Mouse (Mus musculus) layer of hippocampus, adult 8-10 months (tissue): ENCODE measurements at regions not wholly inside any gene's neighbourhood (a gene's known extent, or its start where the extent isn't known, plus 50 kb on each side); places are given as distances from the start of the nearest gene placed in this dataset.
"Not testable (repeated sequence)": the region's sequence is repeated elsewhere in the genome, so short reads cannot be mapped to it uniquely, and the experiment has no call there.

Source experiments
- DNase-seq, 2 experiments: peaks; one replicate each; pipeline ENCODE4 v3.0.0; 2022; ENCODE audit warnings: low spot score in 2 of 2

DNA sequence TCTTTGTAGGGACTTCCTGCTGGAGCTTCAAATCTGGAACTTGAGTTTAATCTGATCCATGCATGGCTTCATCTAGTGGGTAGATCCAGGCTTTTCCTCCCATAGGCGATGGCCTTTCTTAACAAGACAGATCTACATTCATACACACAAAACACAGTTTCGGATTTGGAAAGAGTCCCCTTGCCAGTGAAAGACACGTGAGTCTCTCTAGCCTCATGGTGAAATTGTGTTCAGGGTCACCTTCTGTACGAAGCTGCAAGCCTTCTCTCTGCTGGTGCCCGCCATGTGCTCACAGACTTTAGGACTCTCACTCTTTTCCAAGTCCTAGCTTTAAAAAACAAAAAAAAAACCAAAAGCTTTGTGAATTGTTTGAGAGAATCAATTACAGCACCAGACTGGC is 51.4 kb upstream of the Dlx2 start:
- no peak for DNase-seq

DNA sequence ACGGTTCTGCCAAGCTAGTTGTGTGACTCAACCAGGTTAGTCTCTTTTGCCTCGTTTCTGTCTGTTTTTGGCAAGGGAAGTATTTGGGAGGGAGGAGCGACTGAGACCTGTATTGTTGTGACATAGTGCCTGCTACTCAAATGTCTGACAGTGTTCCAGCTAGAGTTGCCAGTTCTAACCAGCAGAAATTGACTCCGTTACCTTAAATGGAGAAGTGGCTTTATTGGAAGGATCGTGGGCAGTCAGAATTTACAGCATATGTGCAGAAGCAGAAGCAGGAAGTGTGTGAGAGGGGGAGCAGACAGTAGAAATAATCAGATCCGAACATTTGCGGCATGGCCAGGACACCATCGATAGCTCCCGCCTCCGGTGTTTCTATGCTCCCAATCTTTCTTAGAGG is 51.8 kb upstream of the Dlx2 start:
- peak; percentile 26 to 45 for DNase-seq

DNA sequence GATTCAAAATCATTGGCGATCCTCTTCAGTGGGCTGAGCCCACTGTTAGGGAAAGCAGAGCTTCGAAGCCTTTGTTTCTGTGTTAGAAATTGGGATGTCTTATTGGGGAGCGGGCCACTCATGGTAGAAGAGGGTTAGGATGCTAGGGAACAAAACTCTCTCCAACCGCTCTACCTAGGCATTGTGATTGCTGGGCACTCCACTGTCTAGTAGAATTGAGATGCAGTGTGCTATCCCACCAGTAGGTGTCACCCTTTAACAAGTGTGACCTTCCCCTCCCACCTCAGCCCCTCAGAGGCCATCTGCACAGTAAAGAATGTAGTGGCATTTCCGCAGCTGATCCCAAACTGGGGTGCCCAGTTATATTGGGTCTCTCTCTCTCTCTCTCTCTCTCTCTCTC is 52.2 kb upstream of the Dlx2 start:
- peak; percentile 63 to 84 for DNase-seq

DNA sequence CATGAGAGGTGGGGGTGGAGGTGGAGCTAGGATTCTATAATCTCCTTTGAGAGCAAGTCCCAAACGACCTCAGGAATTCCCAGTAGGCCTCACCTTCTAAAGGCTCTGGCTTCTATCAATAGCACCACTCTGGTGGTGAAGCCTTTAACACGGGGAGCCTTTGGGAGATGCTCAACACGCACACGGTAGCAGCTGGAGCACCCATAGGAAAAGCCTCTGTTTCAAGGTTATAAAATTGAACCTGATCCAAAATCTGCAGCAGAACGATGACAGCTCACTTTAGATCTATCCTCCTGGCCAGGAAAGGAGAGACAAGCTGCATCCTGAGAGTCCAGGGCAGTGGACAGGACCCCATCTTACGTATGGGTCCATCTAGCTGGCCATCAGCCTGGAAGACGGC is 53.7 kb upstream of the Dlx2 start:
- no peak for DNase-seq

DNA sequence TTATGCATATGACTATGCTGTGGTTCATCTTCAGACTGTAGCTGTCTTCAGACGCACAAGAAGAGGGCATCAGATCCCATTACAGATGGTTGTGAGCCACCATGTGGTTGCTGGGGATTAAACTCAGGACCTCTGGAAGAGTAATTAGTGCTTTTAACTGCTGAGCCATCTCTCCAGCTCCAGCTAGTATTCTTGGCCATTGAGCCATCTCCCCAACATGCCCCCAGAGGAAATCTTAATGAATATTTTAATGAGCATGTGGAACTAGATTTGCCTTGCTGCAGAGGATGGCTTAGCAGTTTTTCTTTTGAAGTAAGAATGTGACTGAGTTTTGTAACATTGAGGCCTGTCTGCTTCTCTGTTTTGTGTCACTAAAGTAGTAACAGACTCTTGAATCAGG is 54.4 kb upstream of the Dlx2 start:
- no peak for DNase-seq

DNA sequence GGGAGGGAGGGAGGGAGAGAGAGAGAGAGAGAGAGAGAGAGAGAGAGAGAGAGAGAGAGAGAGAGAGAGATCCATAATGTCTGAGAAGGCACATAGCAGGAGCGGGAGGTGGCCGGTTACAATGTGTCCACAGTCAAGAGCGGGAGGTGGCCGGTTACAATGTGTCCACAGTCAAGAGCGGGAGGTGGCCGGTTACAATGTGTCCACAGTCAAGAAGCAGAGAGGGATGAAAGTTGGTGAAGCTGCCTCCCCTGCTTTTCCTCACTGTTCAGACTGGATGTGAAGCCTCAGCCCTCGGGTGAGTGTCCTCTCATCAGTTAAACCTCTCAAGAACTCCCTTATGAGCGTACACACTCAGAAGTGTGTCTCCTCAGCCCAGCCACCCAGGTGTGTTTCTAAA is 57.2 kb upstream of the Dlx2 start:
- not testable (repeated sequence) for DNase-seq

DNA sequence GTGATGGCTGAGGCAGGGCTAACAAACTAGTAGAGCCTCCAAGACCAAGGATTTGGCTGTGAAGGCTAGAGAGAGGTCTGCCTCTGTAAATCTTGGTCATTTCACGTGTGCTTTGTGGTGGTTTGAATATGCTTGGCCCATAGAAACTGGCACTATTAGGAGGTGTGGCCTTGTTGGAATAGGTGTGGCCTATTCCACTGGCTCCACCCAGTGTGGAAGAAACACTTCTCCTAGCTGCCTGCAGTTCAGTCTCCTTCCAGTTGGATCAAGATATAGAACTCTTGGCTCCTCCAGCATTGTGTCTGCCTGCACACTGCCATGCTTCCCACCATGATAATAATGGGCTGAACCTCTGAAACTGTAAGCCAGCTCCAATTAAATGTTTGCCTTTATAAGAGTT is 59.1 kb upstream of the Dlx2 start:
- no peak for DNase-seq

DNA sequence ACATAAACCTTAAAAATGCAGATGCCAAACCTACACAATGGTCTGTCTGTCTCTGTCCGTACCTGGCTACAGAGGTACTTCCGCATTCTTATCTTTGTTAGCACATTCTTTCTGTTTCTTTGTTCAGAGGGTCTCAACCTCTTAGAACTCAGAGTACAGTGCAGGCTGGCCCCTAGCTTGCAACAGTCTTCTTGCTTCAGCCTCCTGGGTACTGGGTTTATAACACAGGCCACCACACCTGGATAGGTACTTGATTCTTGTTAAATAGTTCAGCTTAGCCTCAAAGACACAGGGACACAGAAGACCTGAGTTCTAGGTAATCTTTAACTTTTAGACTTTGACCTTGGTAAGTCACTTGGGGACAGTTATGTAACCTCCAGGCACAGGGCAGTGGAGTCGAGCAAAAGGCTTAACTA is 60.5 kb upstream of the Dlx2 start:
- no peak for DNase-seq

DNA sequence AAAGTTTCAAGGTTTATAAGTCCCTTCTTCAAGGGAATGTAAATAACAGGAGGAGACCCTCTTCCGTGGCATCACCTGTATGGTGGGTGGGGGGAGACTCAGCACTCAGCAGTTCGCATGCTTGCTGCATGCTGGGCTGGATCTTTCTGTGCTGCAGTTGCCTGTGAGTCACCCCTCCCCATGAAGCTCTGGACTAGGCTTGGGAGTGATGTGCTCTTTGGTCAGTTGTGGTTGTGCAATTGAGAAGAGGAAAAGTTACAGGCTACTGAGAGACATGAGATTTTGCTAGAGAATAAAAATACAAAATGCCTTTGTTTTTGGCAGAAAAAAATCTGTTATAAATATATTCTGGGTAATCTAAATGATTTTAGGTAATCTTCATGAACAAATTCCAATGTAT is 66.7 kb upstream of the Dlx2 start:
- DNase-seq: no peak

DNA sequence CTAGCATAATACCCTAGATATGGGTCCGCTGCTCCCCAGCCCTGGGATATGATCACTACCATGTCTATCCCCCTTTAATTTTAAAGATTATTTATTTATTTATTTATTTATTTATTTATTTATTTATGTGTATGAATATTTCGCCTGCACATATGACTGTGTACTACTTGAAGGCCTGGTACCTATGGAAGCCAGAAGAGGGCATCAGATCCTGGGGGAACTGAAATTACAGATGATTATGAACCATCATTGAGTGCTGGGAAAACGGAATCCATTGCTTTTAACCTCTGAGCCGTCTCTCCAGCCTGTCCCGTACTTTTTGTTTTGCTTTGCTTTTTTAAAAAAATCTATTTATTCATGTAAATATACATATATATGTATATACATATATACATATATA is 70.0 kb upstream of the Dlx2 start:
- no peak for DNase-seq

DNA sequence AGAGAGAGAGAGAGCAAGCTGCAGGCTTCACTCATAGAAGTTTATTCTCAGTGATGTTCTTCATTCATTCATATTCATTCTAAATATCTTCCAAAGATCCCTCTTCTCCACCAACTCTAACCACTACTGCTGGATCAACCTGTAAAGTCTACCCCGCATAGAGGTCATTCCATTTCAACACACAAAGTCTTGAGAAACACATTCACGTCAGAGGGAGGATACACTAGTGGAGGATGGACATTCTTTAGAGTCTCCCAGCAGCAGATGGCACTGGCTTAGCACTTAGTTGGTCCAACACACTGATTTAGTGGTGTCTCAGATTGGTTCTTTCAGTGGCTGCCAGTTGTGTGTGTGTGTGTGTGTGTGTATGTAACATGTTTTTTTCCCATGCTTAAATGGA is 74.9 kb upstream of the Dlx2 start:
- no peak for DNase-seq

DNA sequence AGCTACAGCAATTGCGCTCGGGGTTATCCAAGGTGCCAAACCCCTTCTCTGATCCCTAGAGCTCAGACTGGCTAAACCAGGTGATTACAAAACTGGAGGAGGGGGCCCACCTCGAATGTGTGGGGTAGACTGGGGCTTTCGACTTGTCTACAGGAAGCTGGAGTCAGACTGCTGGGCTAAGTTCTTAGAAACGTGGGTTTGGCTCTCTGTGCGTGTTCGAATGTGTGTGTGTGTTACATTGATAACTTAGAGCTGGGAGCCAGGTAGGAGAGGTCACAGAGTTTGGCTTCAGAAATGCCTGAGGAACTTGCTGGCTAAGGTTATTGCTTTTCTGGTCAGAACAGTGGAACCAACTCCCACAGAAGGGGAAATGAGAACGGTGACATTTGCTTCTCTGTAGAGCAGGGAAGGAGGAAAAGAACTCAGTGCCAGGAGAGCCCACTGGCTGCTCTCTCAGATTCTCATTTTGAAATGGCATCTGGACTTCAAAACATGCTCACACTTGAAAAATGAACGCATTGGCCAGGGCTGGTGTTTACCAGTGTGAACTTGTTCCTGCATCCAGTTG is 76.1 kb upstream of the Dlx2 start:
- no peak for DNase-seq

DNA sequence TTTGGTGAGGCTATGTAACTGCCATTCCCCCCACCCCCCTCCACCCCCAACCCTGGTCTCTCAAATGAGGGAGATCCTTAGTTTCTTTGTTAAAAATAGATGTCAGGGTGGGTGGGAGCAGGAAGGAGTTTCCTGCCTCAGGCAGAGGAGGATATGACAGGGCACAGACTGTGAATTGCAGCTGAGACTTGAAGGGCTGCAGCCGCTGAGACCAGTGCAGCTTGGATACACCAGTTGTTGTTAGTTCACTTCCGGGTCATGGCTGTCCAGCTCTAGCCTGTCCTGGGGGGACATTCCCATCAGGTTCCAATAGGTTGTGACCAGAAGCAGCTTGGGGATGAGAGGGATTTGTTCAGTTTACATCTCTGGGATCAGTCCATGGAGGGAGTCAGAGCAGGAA is 76.6 kb upstream of the Dlx2 start:
- DNase-seq: no peak

DNA sequence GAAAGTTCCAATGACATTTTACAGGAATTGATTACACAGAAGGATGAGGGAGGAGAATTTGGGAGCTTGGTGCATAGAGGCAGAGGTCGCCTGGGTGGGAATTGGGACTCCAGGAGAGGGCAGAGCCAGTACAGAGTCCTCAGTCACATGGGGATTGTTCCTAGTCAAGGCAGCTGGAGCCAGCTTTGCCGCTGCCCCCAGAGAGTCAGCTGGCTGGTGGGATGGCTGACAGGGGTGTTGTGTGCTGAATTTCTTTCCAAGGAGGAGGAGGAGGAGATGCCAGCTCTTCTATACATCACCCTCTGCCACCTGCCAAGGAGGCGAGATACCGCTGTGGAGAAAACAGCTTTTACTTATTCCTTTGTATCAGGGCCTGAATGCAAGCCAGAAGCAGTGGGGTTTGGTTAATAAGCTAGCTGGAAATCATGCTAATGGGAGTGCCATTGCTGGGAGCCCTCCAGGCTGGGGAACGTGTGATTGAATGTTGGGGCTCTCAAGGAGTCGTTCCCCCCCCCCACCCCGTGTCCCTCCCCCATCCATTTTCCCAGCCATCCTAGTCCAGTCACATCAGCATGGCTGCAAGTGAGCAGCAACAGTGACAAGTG is 78.8 kb upstream of the Dlx2 start:
- peak in 1 of 2 experiments; percentile 27 for DNase-seq

DNA sequence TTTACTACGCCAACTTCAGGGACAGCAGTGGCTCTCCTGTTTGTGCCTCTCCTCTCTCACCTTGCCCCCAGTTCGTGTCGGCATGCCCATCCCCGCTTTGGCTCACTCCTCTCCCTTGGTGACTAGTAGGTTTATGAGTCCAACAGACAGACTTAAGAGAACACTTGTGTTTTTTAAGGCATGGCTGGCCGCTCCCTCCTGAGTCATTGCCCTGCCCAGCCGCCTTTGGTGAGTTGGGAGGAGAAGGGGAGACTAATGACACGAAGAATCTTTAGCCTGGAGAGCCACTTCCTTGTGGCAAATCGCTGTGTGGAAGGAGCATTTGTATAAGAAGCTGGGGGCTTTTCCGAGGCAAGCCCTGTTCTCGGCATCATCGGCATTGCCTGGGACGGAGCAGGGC is 79.8 kb upstream of the Dlx2 start:
- DNase-seq: no peak

DNA sequence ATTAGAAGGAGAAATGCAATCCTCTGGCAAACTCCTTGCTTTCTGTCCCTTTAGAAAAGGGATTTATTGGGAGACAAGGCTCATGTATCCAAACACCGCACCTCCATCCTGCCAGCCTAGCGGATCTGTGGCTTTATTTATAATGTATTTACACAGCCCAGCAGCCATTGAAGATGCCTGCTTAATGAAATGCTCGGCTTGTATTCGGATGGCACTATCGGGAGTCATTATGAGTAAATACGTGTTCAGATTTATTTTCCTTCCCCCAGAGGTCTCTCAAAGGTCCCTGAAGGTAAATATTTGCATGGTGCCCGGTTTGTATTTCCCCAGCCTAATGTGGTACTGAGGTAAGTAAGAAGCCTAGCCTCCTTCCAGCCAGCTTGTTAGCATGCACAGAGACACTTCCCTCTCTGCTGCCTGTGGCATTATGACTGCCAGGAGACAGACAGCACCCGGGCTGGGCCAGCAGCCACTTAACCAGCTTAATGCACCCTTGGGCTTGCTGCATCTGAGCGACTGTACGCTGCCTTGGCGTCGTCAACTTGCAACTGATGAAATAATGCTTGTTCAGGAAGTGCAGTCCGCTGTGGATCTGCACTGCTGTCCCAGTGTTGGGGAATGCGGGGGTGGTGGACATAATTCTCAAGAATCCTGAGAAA is 80.7 kb upstream of the Dlx2 start:
- peak; percentile 46 to 48 for DNase-seq

DNA sequence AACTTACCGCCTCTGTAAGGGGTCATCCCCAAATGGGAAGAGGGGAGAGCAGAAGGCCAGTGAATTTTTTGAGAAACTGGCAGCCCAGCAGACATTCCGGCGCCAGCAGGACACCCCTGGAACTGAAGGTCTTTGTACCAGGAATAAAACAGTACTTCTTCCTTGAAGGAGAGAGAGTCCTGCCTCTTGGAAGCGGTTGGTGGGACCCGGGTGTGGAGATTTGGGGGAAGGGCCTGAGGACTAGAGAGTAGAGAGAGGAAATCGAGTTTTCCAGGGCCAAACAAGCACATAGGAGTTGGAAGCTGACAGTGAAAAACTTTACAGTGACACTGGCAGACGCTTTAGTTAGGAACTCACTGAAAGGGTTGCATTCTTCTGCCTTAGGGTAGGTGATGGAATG is 82.3 kb upstream of the Dlx2 start:
- DNase-seq: peak in 1 of 2 experiments; percentile 49

DNA sequence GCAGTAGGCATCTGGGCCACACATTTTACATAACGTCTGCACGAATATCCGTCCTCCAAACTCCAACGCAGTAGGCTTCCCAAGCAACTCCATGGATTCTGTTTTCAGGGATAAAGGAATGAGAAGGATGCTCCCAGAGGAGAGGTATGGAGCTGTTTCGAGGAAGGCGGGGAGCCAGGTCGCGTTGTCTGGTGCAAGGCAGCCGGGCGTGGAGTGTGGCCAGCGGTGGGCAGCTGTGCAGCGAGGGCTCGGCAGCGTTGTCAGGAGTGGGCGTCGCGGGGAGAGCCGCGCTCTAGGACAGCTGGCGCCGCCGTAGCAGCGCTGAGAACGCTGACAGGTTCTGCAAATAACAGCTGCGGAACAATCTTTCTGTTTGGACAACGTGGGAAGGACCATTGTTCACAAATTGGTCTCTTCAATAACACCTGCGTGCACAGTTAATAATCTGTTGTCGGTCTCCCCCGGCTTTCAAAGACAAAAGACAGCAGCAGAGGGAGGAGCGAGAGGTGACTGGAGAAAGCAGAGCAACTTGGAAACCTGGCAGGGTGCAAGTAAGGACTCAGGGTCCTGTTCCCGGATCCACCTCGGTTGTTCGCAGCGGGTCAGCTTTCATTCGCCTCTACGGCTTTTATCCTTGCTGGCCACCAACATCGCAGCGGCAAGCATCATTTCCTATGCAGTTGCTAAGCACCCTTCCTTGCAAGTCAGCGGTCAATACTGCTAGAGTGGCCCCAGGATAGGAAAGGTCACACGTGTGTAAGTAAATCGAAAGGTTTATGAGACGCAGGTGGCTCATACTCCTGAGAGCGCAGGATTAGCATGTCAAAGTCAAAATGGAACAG is 83.0 kb upstream of the Dlx2 start:
- peak in 1 of 2 experiments; percentile 53 for DNase-seq

DNA sequence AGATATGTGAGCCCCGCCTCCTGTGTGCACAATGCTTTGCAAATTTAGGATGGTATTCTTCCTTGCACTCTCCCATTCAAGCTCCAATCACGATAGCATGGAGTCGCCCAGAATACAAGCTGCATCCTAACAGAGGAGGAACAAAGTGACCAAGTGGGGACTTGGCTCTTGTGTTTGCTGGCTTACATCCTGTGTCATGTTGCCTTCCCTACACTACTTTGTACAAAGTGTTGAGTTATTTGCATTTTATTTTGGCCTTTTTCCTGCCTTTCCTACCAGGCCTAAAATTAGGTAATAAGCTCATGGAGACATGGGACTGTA is 83.5 kb upstream of the Dlx2 start:
- DNase-seq: no peak

DNA sequence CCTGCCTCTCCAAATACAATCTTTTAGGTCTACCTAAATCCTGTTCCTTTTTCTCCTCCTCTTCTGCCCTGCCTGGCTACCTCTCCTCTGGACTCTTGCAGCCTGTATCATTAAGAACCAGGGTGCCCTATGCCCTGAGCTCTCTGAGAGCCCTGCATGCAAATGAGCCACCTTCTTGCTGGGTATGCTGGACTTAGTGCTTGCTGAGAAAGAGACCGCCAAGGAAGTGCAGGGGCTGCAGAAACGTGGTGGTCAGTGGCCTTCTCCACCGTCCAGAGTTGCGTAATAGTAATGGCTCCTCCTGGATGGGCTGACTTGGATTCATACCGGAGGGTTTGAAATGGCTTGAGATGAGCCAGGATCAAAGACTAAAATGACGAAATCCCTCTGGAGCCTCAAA is 86.9 kb upstream of the Dlx2 start:
- DNase-seq: no peak

DNA sequence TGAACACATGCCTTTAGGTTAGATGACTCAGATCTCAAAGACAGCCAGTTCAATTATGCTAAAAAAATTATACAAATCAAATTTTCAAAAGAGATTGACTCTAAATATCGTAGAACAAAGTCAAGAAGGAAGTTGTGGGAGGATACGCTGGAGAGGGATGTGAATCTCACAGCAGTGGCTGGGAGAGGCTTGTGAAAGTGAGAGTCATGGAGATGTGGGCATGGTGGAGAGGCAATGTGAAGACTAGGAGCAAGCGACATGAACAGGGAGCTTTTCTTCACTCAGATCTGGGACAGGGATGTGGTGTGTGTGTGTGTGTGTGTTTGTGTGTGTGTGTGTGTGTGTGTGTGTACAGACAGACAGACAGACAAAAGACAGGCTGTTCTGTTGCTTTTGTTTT is 87.9 kb upstream of the Dlx2 start:
- no peak for DNase-seq

DNA sequence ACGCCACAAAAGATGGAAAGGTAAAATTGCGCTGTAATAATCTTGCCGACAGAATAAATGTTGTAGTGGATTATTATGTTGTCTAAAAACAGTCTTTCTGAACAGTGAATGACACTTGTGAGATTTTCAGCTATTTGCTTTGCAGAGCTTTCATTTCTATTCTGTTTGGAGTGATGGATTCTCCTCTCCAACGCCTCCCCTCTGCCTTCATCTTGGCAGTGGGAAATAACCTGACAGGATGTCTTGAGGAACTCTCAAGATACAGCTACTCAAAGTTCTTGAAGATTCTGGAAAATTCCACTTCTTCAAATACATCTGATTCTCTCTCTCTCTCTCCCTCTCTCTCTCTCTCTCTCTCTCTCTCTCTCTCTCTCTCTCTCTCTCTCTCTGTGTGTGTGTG is 89.6 kb upstream of the Dlx2 start:
- DNase-seq: no peak

DNA sequence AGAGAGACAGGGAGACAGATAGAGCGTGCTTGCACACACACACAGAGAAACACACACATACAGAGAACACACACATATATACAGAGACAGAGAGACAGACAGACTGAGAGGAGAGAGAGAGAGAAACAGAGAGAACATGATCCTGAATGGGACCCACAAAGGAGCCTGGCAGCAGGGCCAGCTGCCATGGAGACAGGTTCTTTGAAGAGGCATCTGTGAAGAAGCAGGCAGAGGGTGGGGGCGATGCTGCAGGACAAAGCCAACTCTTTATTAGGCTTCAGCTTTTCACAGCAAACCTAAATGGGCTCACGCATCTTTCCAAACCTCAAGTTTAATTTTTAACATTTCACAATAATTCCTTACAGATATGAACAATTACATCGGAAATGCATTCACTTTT is 90.0 kb upstream of the Dlx2 start:
- DNase-seq: no peak
